ENCODE assay signal across 9 mouse cellular contexts in genomic region chr5:30550334-30551021, GRCm38 (mm10). TPM values are rescaled to one million over a fixed set of nuclear protein-coding genes. Genes with fewer than 3 reads are reported as not detected.
A peak's percentile ranks its signal among the peaks of the same experiment; 100 is the strongest.
DNase-seq lines count a peak whose midpoint lies in the region; ATAC-seq and TF ChIP-seq lines count a peak whose summit lies in the region.
"Had no signal": no experiment of that assay in that cellular context is flagged by ENCODE, and none has a peak within 500 bp of the region (broad histone marks: within the 10 kb centered on the region; RNA-seq: fewer than 3 reads in every experiment).

No protein-coding gene starts in this region.

- no peaks in the 10 kb centered on the region for H3K36me3 ChIP-seq in intestine, embryonic 15.5 days
- H3K36me3 ChIP-seq in intestine, embryonic 16.5 days (ENCODE audit: control insufficient read depth, insufficient read depth, low read length) = no peaks in the 10 kb centered on the region

- H3K4me2 ChIP-seq in intestine, embryonic 15.5 days (replicated peaks) = no peak overlapping the region
- no peak overlapping the region for H3K4me2 ChIP-seq in intestine, embryonic 16.5 days (ENCODE audit: low read depth, low read length)

- H3K4me1 ChIP-seq in intestine, embryonic 15.5 days (replicated peaks) = no peaks in the 10 kb centered on the region
- H3K4me1 ChIP-seq in intestine, embryonic 16.5 days (ENCODE audit: control insufficient read depth, insufficient read depth, low read length) = peaks cover 2% of the 10 kb centered on the region; the same call in 1 of the 2 replicates

- H3K27me3 ChIP-seq in intestine, embryonic 15.5 days (replicated peaks) = no peaks in the 10 kb centered on the region
- no peaks in the 10 kb centered on the region for H3K27me3 ChIP-seq in intestine, embryonic 16.5 days (replicated peaks; ENCODE audit: control insufficient read depth, insufficient read depth, low read length)

- peak; percentile 39; the same call in 1 of the 2 replicates for ATAC-seq in intestine, embryonic 15.5 days
- ATAC-seq in intestine, embryonic 16.5 days = no peak

- TF ChIP-seq CTCF in brain, embryonic 14.5 days (IDR thresholded peaks at IDR 0.05; ENCODE audit: borderline replicate concordance, extremely low read depth, insufficient read depth, insufficient read length) = no peak

- H3K4me3 ChIP-seq in intestine, embryonic 15.5 days (replicated peaks) = no peak overlapping the region
- no peak overlapping the region for H3K4me3 ChIP-seq in intestine, embryonic 16.5 days (ENCODE audit: low read length)

- TF ChIP-seq POLR2A in brain, embryonic 14.5 days (IDR thresholded peaks at IDR 0.05; ENCODE audit: borderline replicate concordance, extremely low read depth, insufficient read depth, insufficient read length, poor library complexity, severe bottlenecking) = no peak

- no peaks in the 10 kb centered on the region for H3K9me3 ChIP-seq in intestine, embryonic 15.5 days
- no peaks in the 10 kb centered on the region for H3K9me3 ChIP-seq in intestine, embryonic 16.5 days (ENCODE audit: control insufficient read depth, low read length)

- intact Hi-C loops in heart, postnatal 36 days (cut with DNase I) = no loop called here

- H3K9ac ChIP-seq in intestine, embryonic 15.5 days = no peak overlapping the region
- no peak overlapping the region for H3K9ac ChIP-seq in intestine, embryonic 16.5 days (ENCODE audit: low read depth, low read length)

- peak; percentile 35 for DNase-seq in Muller cell, postnatal 12 days (ENCODE audit: inconsistent ontology term)
- DNase-seq in brain, embryonic 14.5 days (ENCODE audit: low read depth) = peak; percentile 75
- DNase-seq in heart, postnatal 36 days = peak; percentile 15 to 16
- no peak for DNase-seq in thymus, adult 18-20 months
- DNase-seq in gastrocnemius, adult 18-20 months (ENCODE audit: low spot score) = no peak
- no peak for DNase-seq in spleen, postnatal 4 days (ENCODE audit: low spot score in 2 of 2)

- H3K27ac ChIP-seq in intestine, embryonic 15.5 days = no peak overlapping the region
- H3K27ac ChIP-seq in intestine, embryonic 16.5 days (ENCODE audit: low read length) = no peak overlapping the region

- 61% methylated on average over 9 of the region's 9 CpGs for WGBS in intestine, embryonic 15.5 days
- 65% methylated on average over 9 of the region's 9 CpGs for WGBS in intestine, embryonic 16.5 days

RNA-seq across cellular contexts. Expression of gene Cib4, which starts 4.8 kb away (rescaled TPM):
- polyA plus RNA-seq in intestine, embryonic 15.5 days (2015; fragmentation: Nextera tagmentation; extraction: Ambion mirVana) = not detected in 2 replicates
- not detected in 2 replicates for polyA plus RNA-seq in intestine, embryonic 16.5 days (2015; fragmentation: Nextera tagmentation; extraction: Ambion mirVana)
- not detected in 2 replicates for polyA plus RNA-seq in brain, embryonic 14.5 days (2012; rRNA removed)
- total RNA-seq in heart, postnatal 36 days (2021) = not detected
- total RNA-seq in gastrocnemius, adult 18-20 months (2021) = not detected
- polyA plus RNA-seq: intestine, embryonic 14.5 days had no signal

RNA-seq across cellular contexts. Expression of gene Kcnk3, which starts 37.5 kb away (rescaled TPM):
- 24.4 and 24.9 TPM in 2 replicates for polyA plus RNA-seq in intestine, embryonic 15.5 days (2015; fragmentation: Nextera tagmentation; extraction: Ambion mirVana)
- polyA plus RNA-seq in intestine, embryonic 16.5 days (2015; fragmentation: Nextera tagmentation; extraction: Ambion mirVana) = 8.7 and 12.2 TPM in 2 replicates
- polyA plus RNA-seq in brain, embryonic 14.5 days (2012; rRNA removed) = 5.5 and 10.9 TPM in 2 replicates
- total RNA-seq in heart, postnatal 36 days (2021) = 100 to 1,000 TPM; 234 to 245 TPM
- total RNA-seq in gastrocnemius, adult 18-20 months (2021) = under 1 TPM; 0.18 to 0.59 TPM

Comparison
In these comparisons a context has a peak if more than half of its experiments do, and no peak if none do; other contexts are left out.
1. DNase-seq: peak in Muller cell, postnatal 12 days (single experiment), brain, embryonic 14.5 days (single experiment) and heart, postnatal 36 days (2 of 2); none in thymus, adult 18-20 months (0 of 2), gastrocnemius, adult 18-20 months (single experiment) and spleen, postnatal 4 days (0 of 2).